Mouse (Mus musculus): ENCODE measurements around the gene Ramp2. TPM values are rescaled to one million over a fixed set of nuclear protein-coding genes. Genes with fewer than 3 reads are reported as not detected.

Gene Ramp2
- total RNA-seq, 2 experiments from 2014 or later = 122 to 134 TPM

GRCm38 (mm10) chr11:101236782-101237181 lies 9.0 kb upstream of the Ramp2 start:
- no peak for DNase-seq

GRCm38 (mm10) chr11:101238071-101238647 lies 7.7 kb upstream of the Ramp2 start:
- DNase-seq = peak; percentile 62

- DNase-seq = peak; percentile 51
Measured at GRCm38 (mm10) chr11:101245071-101245470, 757 bp upstream of the Ramp2 start.

GRCm38 (mm10) chr11:101246702-101247012 lies 829 bp downstream of the Ramp2 start:
- DNase-seq = no peak

GRCm38 (mm10) chr11:101247521-101248030 lies 1.7 kb downstream of the Ramp2 start:
- DNase-seq = no peak

GRCm38 (mm10) chr11:101248258-101248994 lies 2.6 kb downstream of the Ramp2 start:
- DNase-seq = peak; percentile 75

- no peak for DNase-seq
Measured at GRCm38 (mm10) chr11:101251031-101251430, 5.2 kb downstream of the Ramp2 start.

GRCm38 (mm10) chr11:101252941-101253340 lies 7.1 kb downstream of the Ramp2 start:
- no peak for DNase-seq

GRCm38 (mm10) chr11:101253613-101254389 lies 8.0 kb downstream of the Ramp2 start, which contains the start of gene Vps25:
Gene Vps25 (plus strand): TSS chr11:101253707.
- DNase-seq = peak; percentile 88

GRCm38 (mm10) chr11:101255826-101256775 lies 10.3 kb downstream of the Ramp2 start:
- DNase-seq = peak; percentile 39

GRCm38 (mm10) chr11:101259261-101259712 lies 13.5 kb downstream of the Ramp2 start:
- DNase-seq = peak; percentile 70

GRCm38 (mm10) chr11:101259948-101260825 lies 14.4 kb downstream of the Ramp2 start, which contains the start of gene Wnk4:
Gene Wnk4 (plus strand): TSS chr11:101260567.
- peak; percentile 75 for DNase-seq

- no peak for DNase-seq
Measured at GRCm38 (mm10) chr11:101260826-101261380, 15.1 kb downstream of the Ramp2 start.

GRCm38 (mm10) chr11:101262272-101262967 lies 16.6 kb downstream of the Ramp2 start:
- DNase-seq = no peak

- DNase-seq = no peak
Measured at GRCm38 (mm10) chr11:101263138-101263988, 17.5 kb downstream of the Ramp2 start.

- DNase-seq = no peak
Measured at GRCm38 (mm10) chr11:101263989-101264280, 18.1 kb downstream of the Ramp2 start.

- DNase-seq = no peak
Measured at GRCm38 (mm10) chr11:101264954-101265471, 19.2 kb downstream of the Ramp2 start.

GRCm38 (mm10) chr11:101265906-101266305 lies 20.1 kb downstream of the Ramp2 start:
- no peak for DNase-seq

All from heart, postnatal 4 days (tissue).